Mouse (Mus musculus) kidney, adult 2 months (tissue): ENCODE data around the gene Fam53b. TPM values are rescaled to one million over a fixed set of nuclear protein-coding genes. Genes with fewer than 3 reads are reported as not detected.

Source experiments
- DNase-seq: peaks from one replicate; pipeline ENCODE4 v3.0.0; 2021
- H3K27ac ChIP-seq: fragments of 200-500 bp; 2 replicates; pipeline ENCODE4 v1.5.1; 2012; ENCODE audit warnings: low read depth, low read length, control low read depth, inconsistent platforms; ENCODE audit not compliant: insufficient read depth
- H3K27me3 ChIP-seq: fragments of 200-500 bp; replicated peaks from 2 replicates; pipeline ENCODE4 v1.6.1; 2012; ENCODE audit warnings: mild to moderate bottlenecking, moderate library complexity, low read length, inconsistent platforms; ENCODE audit not compliant: control insufficient read depth, insufficient read depth
- H3K36me3 ChIP-seq: fragments of 200-500 bp; 2 replicates; pipeline ENCODE4 v1.6.1; 2012; ENCODE audit warnings: mild to moderate bottlenecking, moderate library complexity, low read length, inconsistent platforms; ENCODE audit not compliant: control insufficient read depth, insufficient read depth
- H3K4me1 ChIP-seq: fragments of 200-500 bp; 2 replicates; pipeline ENCODE4 v1.6.1; 2011; ENCODE audit warnings: low read length; ENCODE audit not compliant: control insufficient read depth, insufficient read depth
- H3K4me3 ChIP-seq: fragments of 200-500 bp; 2 replicates; pipeline ENCODE4 v1.5.1; 2011; ENCODE audit warnings: mild to moderate bottlenecking, low read depth, low read length, control low read depth; ENCODE audit not compliant: insufficient read depth
- CTCF ChIP-seq: fragments of 200-500 bp; conservative IDR thresholded peaks from 2 replicates; pipeline ENCODE4 v1.5.1; 2011; ENCODE audit warnings: low read depth, mild to moderate bottlenecking, control low read depth, low read length, moderate library complexity, mixed read lengths; ENCODE audit not compliant: insufficient read depth, insufficient read length
- POLR2A ChIP-seq: fragments of 200-500 bp; IDR thresholded peaks from one replicate; pipeline ENCODE4 v1.6.1; 2011; ENCODE audit warnings: low read depth, low read length, control low read depth
- WGBS: fragments of 180-500 bp; shearing (Covaris S2); methylation state at CpG from one replicate; pipeline ENCODE4 v1.1.7; 2018; 5-methylcytosine and 5-hydroxymethylcytosine counted together
- polyA plus RNA-seq: library from polyadenylated mRNA; depleted of rRNA; stranded (reverse); fragments of >200 nt; gene quantifications from 2 replicates; pipeline ENCODE4 v1.2.3, GENCODE M21; 2012

Fam53b gene
- polyA plus RNA-seq, 1 experiment, result 29.3 TPM

- no peaks in the 10 kb centered on the region for H3K27me3 ChIP-seq
- no peaks in the 10 kb centered on the region; the same call in 1 of the 2 replicates for H3K36me3 ChIP-seq
- TF ChIP-seq POLR2A (no peak), CTCF (no peak)
- no peaks in the 10 kb centered on the region for H3K4me1 ChIP-seq
- no peak for DNase-seq
- 80% methylated on average over 3 of the region's 3 CpGs for WGBS
- H3K4me3 ChIP-seq, result no peak overlapping the region
- H3K27ac ChIP-seq, result no peak overlapping the region
Measured at GRCm38 (mm10) chr7:132820692-132821091, 7.0 kb upstream of the Fam53b start.

- no peaks in the 10 kb centered on the region for H3K27me3 ChIP-seq
- DNase-seq, result no peak
- H3K36me3 ChIP-seq, result no peaks in the 10 kb centered on the region
- 98% methylated on average over 6 of the region's 6 CpGs for WGBS
- H3K27ac ChIP-seq, result no peak overlapping the region
- H3K4me3 ChIP-seq, result no peak overlapping the region
- peaks cover 3% of the 10 kb centered on the region; the same call in 1 of the 2 replicates for H3K4me1 ChIP-seq
- TF ChIP-seq CTCF (no peak), POLR2A (no peak)
Measured at GRCm38 (mm10) chr7:132817056-132817455, 3.4 kb upstream of the Fam53b start.

- WGBS, result 97% methylated on average over 2 of the region's 2 CpGs
- TF ChIP-seq CTCF (no peak), POLR2A (no peak)
- no peak overlapping the region for H3K4me3 ChIP-seq
- no peak overlapping the region for H3K27ac ChIP-seq
- no peaks in the 10 kb centered on the region for H3K36me3 ChIP-seq
- no peak for DNase-seq
- H3K27me3 ChIP-seq, result no peaks in the 10 kb centered on the region
- peaks cover 3% of the 10 kb centered on the region; the same call in 1 of the 2 replicates for H3K4me1 ChIP-seq
Measured at GRCm38 (mm10) chr7:132816528-132816927, 2.8 kb upstream of the Fam53b start.

- Histone ChIP-seq H3K27me3 (no peaks in the 10 kb centered on the region), H3K4me1 (peaks cover 3% of the 10 kb centered on the region; the same call in 1 of the 2 replicates), H3K27ac (no peak overlapping the region), H3K4me3 (no peak overlapping the region), H3K36me3 (no peaks in the 10 kb centered on the region)
- DNase-seq, result no peak
- 77% methylated on average over 5 of the region's 5 CpGs for WGBS
- TF ChIP-seq POLR2A (no peak), CTCF (no peak)
Measured at GRCm38 (mm10) chr7:132815081-132815480, 1.4 kb upstream of the Fam53b start.

- DNase-seq, result no peak
- peaks cover 8% of the 10 kb centered on the region; the same call in 1 of the 2 replicates for H3K4me1 ChIP-seq
- H3K27ac ChIP-seq, result peak overlapping the region; percentile 67
- H3K27me3 ChIP-seq, result no peaks in the 10 kb centered on the region
- no peaks in the 10 kb centered on the region for H3K36me3 ChIP-seq
- no peak for TF ChIP-seq POLR2A
- TF ChIP-seq CTCF, result no peak
- 2% methylated on average over 7 of the region's 7 CpGs for WGBS
- peak overlapping the region; percentile 76 for H3K4me3 ChIP-seq
Measured at GRCm38 (mm10) chr7:132814089-132814450, 384 bp upstream of the Fam53b start.

- Histone ChIP-seq H3K4me1 (peaks cover 15% of the 10 kb centered on the region; the same call in 1 of the 2 replicates), H3K27me3 (no peaks in the 10 kb centered on the region), H3K4me3 (peak overlapping the region; percentile 76), H3K36me3 (no peaks in the 10 kb centered on the region), H3K27ac (peak overlapping the region; percentile 67)
- DNase-seq, result peak; percentile 59
- TF ChIP-seq POLR2A (no peak), CTCF (no peak)
- WGBS, result 1% methylated on average over 59 of the region's 59 CpGs
Measured at GRCm38 (mm10) chr7:132812619-132813415, 869 bp downstream of the Fam53b start.

- peak; percentile 51 for DNase-seq
- 19% methylated on average over 23 of the region's 23 CpGs for WGBS
Measured at GRCm38 (mm10) chr7:132811716-132812618, 1.7 kb downstream of the Fam53b start.

More at GRCm38 (mm10) chr7:132811716-132812618, 1.7 kb downstream of the Fam53b start:
- Histone ChIP-seq H3K4me3 (peak overlapping the region; percentile 76), H3K27me3 (no peaks in the 10 kb centered on the region), H3K27ac (peak overlapping the region; percentile 67), H3K36me3 (no peaks in the 10 kb centered on the region), H3K4me1 (peaks cover 20% of the 10 kb centered on the region)
- TF ChIP-seq CTCF, result no peak
- TF ChIP-seq POLR2A, result no peak
